Mouse (Mus musculus) embryonic facial prominence, embryonic 10.5 days (tissue): ENCODE results near the gene Pim1. TPM values are rescaled to one million over a fixed set of nuclear protein-coding genes. Genes with fewer than 3 reads are reported as not detected.

ENCODE experiments used
- DNase-seq: peaks from one replicate; pipeline ENCODE4 v3.0.0-alpha.2; 2017; ENCODE audit warnings: low spot score
- H3K27ac ChIP-seq: fragments of 300-500 bp; sonication (generic); replicated peaks from 2 replicates; pipeline ENCODE4 v1.5.1; 2016; ENCODE audit warnings: mild to moderate bottlenecking
- H3K27me3 ChIP-seq: fragments of 300-500 bp; sonication (generic); replicated peaks from 2 replicates; pipeline ENCODE4 v1.6.1; 2016; ENCODE audit warnings: low read depth, mild to moderate bottlenecking; ENCODE audit not compliant: poor library complexity, severe bottlenecking
- H3K36me3 ChIP-seq: fragments of 300-500 bp; sonication (generic); replicated peaks from 2 replicates; pipeline ENCODE4 v1.6.1; 2016; ENCODE audit warnings: mild to moderate bottlenecking, moderate library complexity
- H3K4me1 ChIP-seq: fragments of 300-500 bp; sonication (generic); 2 replicates; pipeline ENCODE4 v1.6.1; 2016
- H3K4me3 ChIP-seq: fragments of 300-500 bp; sonication (generic); 2 replicates; pipeline ENCODE4 v1.5.1; 2016; ENCODE audit warnings: mild to moderate bottlenecking, moderate library complexity
- H3K9me3 ChIP-seq: fragments of 300-500 bp; sonication (generic); 2 replicates; pipeline ENCODE4 v1.6.1; 2016; ENCODE audit warnings: mild to moderate bottlenecking
- WGBS: fragments of 180-500 bp; shearing (Covaris S2); methylation state at CpG from one replicate; pipeline ENCODE4 v1.1.7; 2016; 5-methylcytosine and 5-hydroxymethylcytosine counted together
- polyA plus RNA-seq: library from polyadenylated mRNA; unstranded; fragments of >200 nt; fragmentation: Nextera tagmentation; extraction: Ambion mirVana; gene quantifications from 2 replicates; pipeline ENCODE4 v1.2.1, GENCODE M21; 2016

Gene Pim1
- polyA plus RNA-seq, 1 experiment from 2014 or later: 33.2 TPM

DNA sequence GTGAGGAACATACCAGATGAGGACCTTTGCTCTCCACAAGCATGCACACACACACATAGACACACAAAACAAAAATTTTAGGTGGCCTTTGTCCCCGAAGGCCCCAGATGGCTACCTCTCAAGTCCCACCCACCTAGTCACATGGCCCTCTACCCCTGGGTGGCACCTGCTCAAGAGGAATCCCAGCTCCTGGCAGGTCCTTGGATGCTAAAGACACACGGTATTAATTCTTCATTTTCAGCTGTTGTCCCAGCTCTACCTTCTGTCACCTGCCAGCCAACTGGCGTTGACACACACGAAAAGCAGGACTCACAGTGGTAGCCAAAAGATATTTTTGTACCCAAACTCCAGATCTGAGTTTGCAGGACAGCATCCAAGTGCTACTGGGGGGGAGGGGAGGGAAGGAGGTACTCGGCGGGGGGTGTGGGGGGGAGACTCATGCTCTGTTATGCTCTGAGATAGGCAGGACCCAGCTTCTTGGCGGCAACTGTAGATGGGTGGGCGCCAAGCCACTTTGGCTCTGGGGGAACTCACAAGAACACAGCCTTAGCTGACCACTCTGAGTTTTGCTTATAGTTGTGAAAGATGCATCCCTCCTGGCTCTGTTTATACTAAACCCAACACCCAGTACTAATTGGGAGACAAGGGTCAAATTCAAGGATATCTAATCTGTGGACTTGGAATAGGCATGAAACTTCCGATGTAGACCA, 35.0 kb upstream of the Pim1 start:
- WGBS: 82% methylated on average over 9 of the region's 9 CpGs
- Histone ChIP-seq H3K4me3 (no peak overlapping the region), H3K9me3 (peaks cover 6% of the 10 kb centered on the region; the same call in 1 of the 2 replicates), H3K36me3 (no peaks in the 10 kb centered on the region), H3K27ac (peak overlapping the region; percentile 54; the same call in 1 of the 2 replicates), H3K4me1 (peaks cover 65% of the 10 kb centered on the region), H3K27me3 (no peaks in the 10 kb centered on the region)
- DNase-seq: no peak

DNA sequence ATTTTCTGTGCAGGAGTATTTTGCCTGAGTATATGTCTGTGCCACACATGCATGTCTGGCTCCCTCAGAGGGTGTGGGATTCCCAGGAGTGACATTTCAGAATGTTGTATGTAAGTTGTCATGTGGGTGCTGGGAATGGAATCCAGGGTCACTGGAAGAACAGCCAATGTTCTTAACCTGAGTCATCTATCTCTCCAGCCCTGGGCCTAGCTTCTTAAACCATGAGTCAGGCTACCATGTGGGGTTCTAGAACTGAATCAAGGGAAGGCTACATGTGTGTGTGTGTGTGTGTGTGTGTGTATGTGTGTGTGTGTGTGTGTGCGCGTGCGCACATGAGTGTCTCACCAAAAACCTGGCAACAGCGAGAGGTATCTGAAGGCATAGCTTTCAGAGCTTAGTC, 34.1 kb upstream of the Pim1 start:
- peaks cover 63% of the 10 kb centered on the region for H3K4me1 ChIP-seq

DNA sequence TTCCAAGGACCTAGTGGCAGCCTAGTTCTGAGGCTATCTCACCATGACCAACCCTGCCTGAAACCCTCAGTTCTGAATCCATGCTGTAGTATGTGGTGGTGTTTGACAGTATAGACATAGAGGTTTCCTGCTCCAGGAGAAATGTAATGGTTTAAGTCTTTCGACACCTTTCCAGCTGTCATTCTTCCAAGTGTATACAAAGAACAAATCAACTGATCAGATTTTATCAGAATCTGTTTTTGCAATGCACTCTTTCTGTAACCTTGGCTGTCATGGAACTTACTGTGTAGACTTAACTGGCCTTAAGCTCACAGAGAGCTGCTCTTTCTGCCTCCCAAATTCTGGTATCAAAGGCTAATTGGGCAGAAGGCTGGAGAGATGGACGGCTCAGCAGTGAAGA, 33.6 kb upstream of the Pim1 start:
- Histone ChIP-seq H3K27ac (peak overlapping the region; percentile 84), H3K9me3 (peaks cover 6% of the 10 kb centered on the region; the same call in 1 of the 2 replicates), H3K4me3 (no peak overlapping the region), H3K27me3 (no peaks in the 10 kb centered on the region), H3K36me3 (no peaks in the 10 kb centered on the region), H3K4me1 (peaks cover 61% of the 10 kb centered on the region)
- no peak for DNase-seq
- WGBS: 62% methylated on average over 2 of the region's 2 CpGs

More for the DNA sequence above, 34.1 kb upstream of the Pim1 start:
- Histone ChIP-seq H3K9me3 (peaks cover 6% of the 10 kb centered on the region; the same call in 1 of the 2 replicates), H3K27ac (peak overlapping the region; percentile 84), H3K4me3 (no peak overlapping the region), H3K36me3 (no peaks in the 10 kb centered on the region), H3K27me3 (no peaks in the 10 kb centered on the region)
- no peak for DNase-seq
- 98% methylated on average over 4 of the region's 4 CpGs for WGBS

DNA sequence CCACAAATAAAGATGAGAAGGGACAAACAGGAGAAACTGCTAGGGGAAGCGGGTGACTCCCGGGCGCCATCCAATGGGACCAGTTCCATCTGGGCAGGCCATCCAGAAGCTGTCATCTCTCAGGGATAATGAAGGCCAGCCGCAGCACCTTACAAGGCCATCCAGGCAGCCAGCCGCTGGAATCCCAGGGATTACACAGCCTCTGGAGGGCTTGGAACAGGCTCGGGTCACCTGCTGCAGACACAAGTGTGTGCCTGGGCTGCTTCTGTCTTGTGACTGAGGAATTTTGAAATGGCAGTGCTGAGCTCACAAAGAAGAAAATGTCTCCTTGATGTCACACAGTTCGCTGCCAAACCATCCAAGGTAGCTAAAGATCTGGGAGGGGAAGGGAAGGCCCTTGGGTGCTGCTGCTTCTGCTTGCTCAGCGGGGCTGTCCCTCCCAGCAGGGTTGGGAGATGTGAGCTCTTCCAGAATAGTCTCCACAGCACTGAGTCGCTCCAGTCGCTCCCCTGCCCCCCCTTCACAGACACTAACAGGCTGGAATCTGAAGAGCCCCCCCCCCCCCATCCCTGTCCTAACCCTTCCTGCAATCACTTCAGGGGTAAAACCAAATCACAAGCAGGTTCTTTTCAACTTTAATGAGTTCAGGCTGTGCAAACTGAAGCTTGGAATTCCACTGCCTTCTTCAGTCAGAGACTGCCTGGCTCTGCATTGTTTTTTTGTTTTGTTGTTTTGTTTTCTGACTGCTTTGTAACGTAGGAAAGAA, 32.6 kb upstream of the Pim1 start:
- DNase-seq: peak; percentile 73
- Histone ChIP-seq H3K4me1 (peaks cover 69% of the 10 kb centered on the region), H3K27ac (peak overlapping the region; percentile 84), H3K27me3 (no peaks in the 10 kb centered on the region), H3K9me3 (peaks cover 3% of the 10 kb centered on the region; the same call in 1 of the 2 replicates), H3K36me3 (no peaks in the 10 kb centered on the region), H3K4me3 (peak overlapping the region; percentile 27)
- WGBS: 12% methylated on average over 11 of the region's 11 CpGs

DNA sequence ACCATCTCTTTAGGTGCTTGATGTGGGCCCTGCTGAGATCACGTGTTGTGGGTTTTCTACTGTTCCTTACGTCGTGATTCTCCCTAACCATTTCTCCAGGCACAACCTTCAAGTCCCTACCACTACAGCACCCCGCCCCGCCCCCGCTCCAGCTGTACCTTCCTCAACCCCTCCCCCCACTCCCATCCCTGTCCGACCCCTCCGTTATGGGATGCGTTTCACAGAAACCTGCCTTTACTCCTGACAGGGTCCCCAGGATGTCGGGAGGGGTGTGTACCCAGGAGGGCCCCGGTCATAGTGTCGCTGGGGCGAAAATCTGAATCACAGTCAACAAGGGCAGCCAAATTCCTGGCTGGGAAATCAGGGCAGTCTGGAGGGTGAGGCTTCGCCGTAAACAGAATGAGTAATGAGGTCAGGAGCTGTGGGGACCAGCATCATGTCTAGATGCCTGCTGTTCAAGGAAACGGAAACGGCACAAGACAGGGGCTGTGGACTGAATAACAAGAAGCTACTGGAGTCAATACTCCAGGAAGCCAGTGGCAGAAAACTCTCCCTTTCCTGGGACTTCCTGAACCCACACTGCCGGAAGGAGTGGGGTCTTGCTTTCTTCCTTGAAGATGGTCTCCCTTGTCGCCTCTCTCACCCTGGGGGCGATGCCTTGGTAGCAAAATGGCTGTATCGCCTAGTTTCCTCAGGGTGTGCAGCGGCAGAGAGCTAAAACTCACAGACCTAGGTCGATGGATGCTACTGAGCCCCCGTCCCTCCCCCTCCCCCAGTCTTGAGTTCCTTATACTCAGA, 31.0 kb upstream of the Pim1 start:
- Histone ChIP-seq H3K4me1 (peaks cover 84% of the 10 kb centered on the region), H3K27me3 (no peaks in the 10 kb centered on the region), H3K9me3 (no peaks in the 10 kb centered on the region), H3K27ac (peak overlapping the region; percentile 84), H3K4me3 (peak overlapping the region; percentile 45), H3K36me3 (no peaks in the 10 kb centered on the region)
- peak; percentile 54 for DNase-seq
- 3% methylated on average over 24 of the region's 24 CpGs for WGBS

DNA sequence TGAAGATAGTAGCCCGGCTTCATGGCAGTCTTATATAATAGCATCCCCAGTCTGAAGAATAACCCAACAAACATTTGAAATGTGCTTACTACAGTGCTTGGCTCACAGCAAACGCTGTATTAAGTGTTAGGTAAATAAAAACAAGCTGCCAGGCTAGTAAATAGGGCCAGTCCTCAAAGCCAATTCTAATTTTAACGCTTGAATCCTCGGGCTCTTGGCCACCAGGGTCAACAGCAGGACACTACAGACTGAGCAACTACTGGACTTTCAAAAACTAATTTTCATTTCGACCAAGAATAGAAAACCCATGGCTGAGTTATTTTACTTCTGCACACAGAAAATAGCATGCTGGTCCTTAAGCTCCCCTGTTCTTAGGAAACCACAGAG, 30.4 kb upstream of the Pim1 start:
- WGBS: 17% methylated on average over 5 of the region's 5 CpGs
- peak overlapping the region; percentile 84 for H3K27ac ChIP-seq
- H3K27me3 ChIP-seq: no peaks in the 10 kb centered on the region
- H3K9me3 ChIP-seq: no peaks in the 10 kb centered on the region
- peaks cover 89% of the 10 kb centered on the region for H3K4me1 ChIP-seq
- H3K4me3 ChIP-seq: peak overlapping the region; percentile 45
- no peaks in the 10 kb centered on the region for H3K36me3 ChIP-seq
- no peak for DNase-seq

DNA sequence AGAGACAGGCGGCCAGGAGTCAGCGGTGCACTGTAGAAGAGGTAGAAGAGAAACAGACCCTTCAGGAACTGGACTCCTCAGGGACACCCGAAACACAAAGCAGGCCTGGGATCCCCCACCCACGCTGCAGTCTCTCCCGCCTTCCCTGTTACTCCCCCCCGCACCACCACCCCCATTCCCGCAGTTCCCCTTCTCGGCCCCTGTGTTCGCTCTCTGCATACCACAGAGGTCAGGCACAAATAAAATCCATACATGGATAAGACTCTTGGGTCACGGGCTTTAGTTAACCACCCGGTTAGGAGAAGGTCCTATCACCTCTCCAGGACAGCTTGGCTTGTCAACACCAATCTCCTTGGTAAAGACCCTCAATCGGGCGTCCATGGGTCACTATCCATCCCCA, 26.9 kb upstream of the Pim1 start:
- DNase-seq: peak; percentile 85
- H3K4me1 ChIP-seq: peaks cover 94% of the 10 kb centered on the region
- H3K4me3 ChIP-seq: peak overlapping the region; percentile 51
- 2% methylated on average over 13 of the region's 13 CpGs for WGBS
- no peaks in the 10 kb centered on the region for H3K36me3 ChIP-seq
- no peaks in the 10 kb centered on the region for H3K27me3 ChIP-seq
- peak overlapping the region; percentile 91 for H3K27ac ChIP-seq
- no peaks in the 10 kb centered on the region for H3K9me3 ChIP-seq

DNA sequence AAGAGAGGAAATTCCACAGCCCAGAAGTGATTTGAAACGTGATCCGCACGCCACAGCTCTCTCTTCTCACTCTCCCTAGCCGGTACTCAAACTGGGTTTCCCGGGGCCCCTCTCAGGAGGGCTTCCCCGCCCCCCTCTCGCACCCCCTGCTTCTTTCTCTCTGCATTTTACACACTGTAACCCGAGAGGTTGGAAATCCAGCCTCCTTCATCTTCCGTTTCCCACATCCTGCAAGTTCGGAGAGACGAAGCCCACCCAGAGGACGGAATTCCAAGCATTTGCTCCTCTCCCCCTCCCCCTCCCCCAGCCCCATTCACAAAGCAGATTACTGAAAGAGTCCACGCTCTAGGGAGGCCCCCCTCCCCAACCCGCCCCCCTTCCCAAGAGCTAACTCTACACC, 26.5 kb upstream of the Pim1 start:
- Histone ChIP-seq H3K9me3 (no peaks in the 10 kb centered on the region), H3K27ac (peak overlapping the region; percentile 91), H3K27me3 (no peaks in the 10 kb centered on the region), H3K4me3 (peak overlapping the region; percentile 51), H3K36me3 (no peaks in the 10 kb centered on the region), H3K4me1 (peaks cover 93% of the 10 kb centered on the region)
- DNase-seq: peak; percentile 96
- under 1% methylated on average over 14 of the region's 14 CpGs for WGBS

DNA sequence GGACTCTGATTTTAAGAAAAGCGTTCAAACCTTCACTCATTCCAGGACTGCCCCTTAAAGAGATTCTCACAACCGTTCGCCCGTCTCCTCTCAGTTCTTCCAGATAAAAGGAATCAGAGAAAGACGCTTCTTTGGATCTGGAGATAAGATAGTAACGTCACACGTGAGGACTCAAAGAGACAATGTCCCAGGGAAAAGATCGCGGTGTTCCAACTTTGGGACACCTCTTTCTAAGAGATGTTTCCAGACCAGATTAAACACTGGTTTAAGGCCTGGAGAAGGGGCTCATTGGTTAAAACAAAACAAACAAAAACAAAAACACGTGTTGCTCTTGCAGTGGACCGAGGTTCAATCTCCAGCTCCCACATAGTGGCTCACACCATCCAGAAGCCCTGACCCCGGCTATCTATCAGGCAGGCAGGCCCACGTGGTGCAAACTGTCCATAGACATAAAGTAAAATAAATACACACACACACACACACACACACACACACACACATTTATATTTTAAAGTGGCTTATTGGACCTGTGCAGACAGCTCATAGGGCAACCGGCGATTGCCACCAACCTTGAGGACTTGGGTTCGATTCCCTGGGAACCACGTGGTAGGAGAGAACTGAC, 25.9 kb upstream of the Pim1 start:
- H3K27ac ChIP-seq: peak overlapping the region; percentile 91
- H3K4me3 ChIP-seq: peak overlapping the region; percentile 51
- H3K9me3 ChIP-seq: no peaks in the 10 kb centered on the region
- WGBS: 5% methylated on average over 17 of the region's 17 CpGs
- no peaks in the 10 kb centered on the region for H3K36me3 ChIP-seq
- H3K27me3 ChIP-seq: no peaks in the 10 kb centered on the region
- DNase-seq: peak; percentile 46
- H3K4me1 ChIP-seq: peaks cover 92% of the 10 kb centered on the region

DNA sequence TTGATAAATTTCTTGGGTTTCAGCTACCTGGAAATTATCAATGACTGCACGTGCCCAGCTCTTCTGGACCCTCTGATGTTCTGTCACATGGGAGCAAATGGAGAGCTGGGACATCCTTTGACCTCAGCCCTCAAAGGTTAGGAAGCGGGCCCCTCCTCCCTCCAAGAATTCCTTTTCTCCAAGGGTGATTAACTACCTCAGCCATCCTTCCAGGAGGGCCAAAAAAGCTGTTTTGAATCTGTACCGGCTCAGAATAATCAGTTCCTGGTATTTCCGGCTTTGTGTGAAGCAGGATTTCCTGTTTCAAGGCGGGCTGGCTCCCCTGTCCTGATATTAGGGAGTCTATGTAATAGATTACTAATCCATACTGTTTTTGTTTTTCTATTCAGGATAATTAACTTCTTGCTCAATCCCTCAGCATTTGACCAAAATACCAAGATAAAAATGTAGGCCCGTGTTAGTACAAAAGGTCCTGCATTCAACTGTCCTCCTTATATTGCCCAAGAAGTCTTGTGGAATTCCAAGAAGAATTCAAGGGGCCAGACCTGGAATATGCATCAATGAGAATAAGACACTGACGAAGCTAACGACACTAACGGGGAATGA, 25.0 kb upstream of the Pim1 start:
- no peaks in the 10 kb centered on the region for H3K27me3 ChIP-seq
- no peaks in the 10 kb centered on the region for H3K9me3 ChIP-seq
- 4% methylated on average over 9 of the region's 9 CpGs for WGBS
- no peaks in the 10 kb centered on the region for H3K36me3 ChIP-seq
- peak overlapping the region; percentile 91 for H3K27ac ChIP-seq
- no peak overlapping the region for H3K4me3 ChIP-seq
- peaks cover 92% of the 10 kb centered on the region for H3K4me1 ChIP-seq
- peak; percentile 68 for DNase-seq

DNA sequence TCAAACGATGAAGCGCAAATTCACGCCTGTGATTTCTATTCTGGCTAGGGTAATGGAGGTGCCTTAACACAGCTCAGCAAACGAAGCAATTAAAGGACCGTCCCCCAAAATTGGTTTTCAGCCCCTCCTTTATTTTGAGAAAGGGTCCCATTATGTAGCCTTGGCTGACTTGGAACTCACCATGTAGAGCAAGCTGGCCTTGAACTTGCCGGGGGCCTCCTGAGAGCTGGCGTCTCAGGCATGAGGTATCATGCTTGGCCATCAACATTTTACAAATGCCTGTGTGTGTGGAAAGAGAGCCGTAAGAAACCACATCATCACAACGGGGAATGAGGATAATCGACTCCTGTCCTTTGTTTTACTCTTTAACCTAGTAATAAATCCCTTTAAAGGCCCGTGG, 23.5 kb upstream of the Pim1 start:
- Histone ChIP-seq H3K27ac (peak overlapping the region; percentile 81), H3K27me3 (no peaks in the 10 kb centered on the region), H3K36me3 (no peaks in the 10 kb centered on the region), H3K4me1 (peaks cover 84% of the 10 kb centered on the region), H3K9me3 (no peaks in the 10 kb centered on the region), H3K4me3 (peak overlapping the region; percentile 49)
- peak; percentile 35 for DNase-seq
- 17% methylated on average over 11 of the region's 11 CpGs for WGBS

DNA sequence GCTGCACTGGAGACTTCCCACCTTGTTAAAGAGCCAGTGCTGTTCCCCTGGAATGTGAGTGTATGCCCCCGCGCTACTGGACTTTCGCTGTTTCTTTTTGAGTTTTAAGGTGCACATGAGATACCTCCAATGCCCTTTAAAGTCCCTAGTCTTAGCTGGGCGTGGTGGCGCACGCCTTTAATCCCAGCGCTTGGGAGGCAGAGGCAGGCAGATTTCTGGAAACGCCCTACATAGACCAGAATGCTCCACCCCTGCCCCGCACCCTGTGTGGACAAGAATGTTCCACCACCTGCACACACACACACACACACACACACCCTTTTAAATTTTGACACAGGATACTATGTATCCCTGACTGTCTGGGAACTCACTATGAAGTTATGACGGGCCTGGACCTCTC, 17.1 kb upstream of the Pim1 start:
- Histone ChIP-seq H3K27me3 (no peaks in the 10 kb centered on the region), H3K9me3 (no peaks in the 10 kb centered on the region), H3K36me3 (no peaks in the 10 kb centered on the region), H3K4me3 (no peak overlapping the region), H3K27ac (no peak overlapping the region), H3K4me1 (peaks cover 21% of the 10 kb centered on the region)
- WGBS: 95% methylated on average over 10 of the region's 10 CpGs
- no peak for DNase-seq
